Mouse (Mus musculus): ENCODE results near the gene Emilin2. TPM values are rescaled to one million over a fixed set of nuclear protein-coding genes. Genes with fewer than 3 reads are reported as not detected.

Gene Emilin2
- total RNA-seq, 2 experiments from 2014 or later: 9.9 to 13.8 TPM

Other genes with a start within 250 kb of the Emilin2 start
- gene Lpin2, start 129.4 kb downstream of the Emilin2 start, total RNA-seq (2021): 1 to 10 TPM; 4.0 to 4.9 TPM
- gene Gm4707, start 147.9 kb upstream of the Emilin2 start, total RNA-seq (2021): under 1 TPM; 0.74 to 0.96 TPM
- 10 to 100 TPM; 10.0 to 10.2 TPM for gene Smchd1, start 163.4 kb upstream of the Emilin2 start, total RNA-seq (2021)
- 1 to 10 TPM in 1 of 2 experiments, under 1 TPM in 1; 0.31 to 1.1 TPM for gene Ndc80, start 214.9 kb upstream of the Emilin2 start, total RNA-seq (2021)
- gene Spdya, start 240.1 kb upstream of the Emilin2 start, total RNA-seq (2021): under 1 TPM; 0.13 to 0.33 TPM

Measured in gastrocnemius, postnatal 25 days (tissue).